Mouse (Mus musculus): ENCODE data around the gene Cypt4.
"Not testable (repeated sequence)": the region's sequence is repeated elsewhere in the genome, so short reads cannot be mapped to it uniquely, and the experiment has no call there.

Cypt4 gene

DNA sequence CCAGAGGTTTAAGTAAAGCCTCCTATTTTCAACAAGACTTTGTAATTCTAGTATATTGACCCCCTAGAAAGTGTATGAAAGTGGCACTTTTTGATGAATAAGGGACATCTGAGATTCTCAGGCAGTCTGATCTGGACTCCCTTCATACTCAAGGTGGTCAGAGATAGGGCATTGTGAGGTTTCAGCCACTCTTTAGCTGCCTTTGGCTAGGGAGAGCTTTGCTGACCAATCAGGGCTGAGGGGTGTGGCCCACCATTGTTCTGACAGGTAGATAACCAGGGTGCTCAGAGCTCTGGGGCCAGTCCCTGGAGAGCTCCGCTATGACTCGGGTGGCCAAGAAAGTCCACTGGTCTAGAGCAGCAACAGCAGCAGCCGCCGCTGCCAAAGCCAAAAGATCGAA lies at the start of gene Cypt4:
Gene Cypt4, plus strand, starts transcription at position 301 of the 400 bp plus-strand sequence.
- DNase-seq (ENCODE audit: low read depth, low spot score): no peak

DNA sequence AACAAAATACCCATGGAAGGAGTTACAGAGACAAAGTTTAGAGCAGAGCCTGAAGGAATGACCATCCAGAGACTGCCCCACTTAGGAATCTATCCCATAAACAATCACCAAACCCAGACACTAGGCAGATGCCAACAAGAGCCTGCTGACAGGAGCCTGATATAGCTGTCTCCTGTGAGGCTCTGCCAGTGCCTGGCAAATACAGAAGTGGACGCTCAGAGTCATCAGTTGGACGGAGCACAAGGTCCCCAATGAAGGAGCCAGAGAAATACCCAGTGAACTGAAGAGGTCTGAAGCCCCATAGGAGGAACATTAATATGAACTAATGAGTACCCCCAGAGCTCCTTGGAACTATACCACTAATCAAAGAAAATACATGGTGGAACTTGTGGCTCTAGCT lies 12.3 kb downstream of the Cypt4 start:
- DNase-seq (ENCODE audit: low read depth, low spot score): not testable (repeated sequence)

Measured in ES-CJ7 (cell line).